Mouse (Mus musculus) heart, embryonic 15.5 days (tissue): Measurements from ENCODE around the gene Hist2h3c2. TPM values are rescaled to one million over a fixed set of nuclear protein-coding genes. Genes with fewer than 3 reads are reported as not detected.
"Not testable (repeated sequence)": the region's sequence is repeated elsewhere in the genome, so short reads cannot be mapped to it uniquely, and the experiment has no call there.

Source experiments
- ATAC-seq: fragments of 200-750 bp; cut with Nextera tagmentation; replicated peaks from 2 replicates; pipeline ENCODE4 v1.8.0; 2017; ENCODE audit warnings: low read depth, moderate TSS enrichment; ENCODE audit not compliant: insufficient number of reproducible peaks, insufficient read depth, low FRiP score
- H3K27ac ChIP-seq: fragments of 300-500 bp; sonication (generic); 2 replicates; pipeline ENCODE4 v1.5.1; 2015; ENCODE audit warnings: mild to moderate bottlenecking, inconsistent platforms
- H3K27me3 ChIP-seq: fragments of 300-500 bp; sonication (generic); 2 replicates; pipeline ENCODE4 v1.6.1; 2015; ENCODE audit warnings: inconsistent platforms
- H3K36me3 ChIP-seq: fragments of 300-500 bp; sonication (generic); 2 replicates; pipeline ENCODE4 v1.6.1; 2015; ENCODE audit warnings: mild to moderate bottlenecking, inconsistent platforms
- H3K4me1 ChIP-seq: fragments of 300-500 bp; sonication (generic); replicated peaks from 2 replicates; pipeline ENCODE4 v1.6.1; 2015; ENCODE audit warnings: inconsistent platforms
- H3K4me2 ChIP-seq: fragments of 300-500 bp; sonication (generic); 2 replicates; pipeline ENCODE4 v1.6.1; 2015; ENCODE audit warnings: inconsistent platforms, mild to moderate bottlenecking, moderate library complexity
- H3K4me3 ChIP-seq: fragments of 300-500 bp; sonication (generic); 2 replicates; pipeline ENCODE4 v1.5.1; 2015; ENCODE audit warnings: mild to moderate bottlenecking, inconsistent platforms
- H3K9ac ChIP-seq: fragments of 300-500 bp; sonication (generic); 2 replicates; pipeline ENCODE4 v1.6.1; 2015; ENCODE audit warnings: mild to moderate bottlenecking, inconsistent platforms
- H3K9me3 ChIP-seq: fragments of 300-500 bp; sonication (generic); replicated peaks from 2 replicates; pipeline ENCODE4 v1.6.1; 2016; ENCODE audit warnings: inconsistent platforms
- WGBS: fragments of 180-500 bp; shearing (Covaris S2); methylation state at CpG from one replicate; pipeline ENCODE4 v1.1.7; 2015; ENCODE audit warnings: mixed read lengths; 5-methylcytosine and 5-hydroxymethylcytosine counted together
- polyA plus RNA-seq: library from polyadenylated mRNA; unstranded; fragments of >200 nt; fragmentation: Nextera tagmentation; extraction: Ambion mirVana; gene quantifications from 2 replicates; pipeline ENCODE4 v1.2.1, GENCODE M21; 2015

The Hist2h3c2 gene
- polyA plus RNA-seq, 1 experiment from 2014 or later, result 5.1 TPM

- WGBS, result 76% methylated on average over 7 of the region's 7 CpGs
- Histone ChIP-seq H3K27me3 (no peaks in the 10 kb centered on the region), H3K9me3 (no peaks in the 10 kb centered on the region), H3K4me1 (peaks cover 35% of the 10 kb centered on the region), H3K4me2 (peak overlapping the region; percentile 73), H3K27ac (peak overlapping the region; percentile 96), H3K9ac (peak overlapping the region; percentile 66; the same call in 1 of the 2 replicates), H3K36me3 (no peaks in the 10 kb centered on the region), H3K4me3 (peak overlapping the region; percentile 50; the same call in 1 of the 2 replicates)
- no peak for ATAC-seq
Measured at GRCm38 (mm10) chr3:96243921-96244572, 5.1 kb upstream of the Hist2h3c2 start.

GRCm38 (mm10) chr3:96240799-96241197 lies 1.9 kb upstream of the Hist2h3c2 start:
- Histone ChIP-seq H3K9ac (peak overlapping the region; percentile 52), H3K4me2 (peak overlapping the region; percentile 56), H3K27me3 (no peaks in the 10 kb centered on the region), H3K9me3 (no peaks in the 10 kb centered on the region), H3K4me1 (peaks cover 35% of the 10 kb centered on the region), H3K36me3 (no peaks in the 10 kb centered on the region), H3K4me3 (no peak overlapping the region), H3K27ac (peak overlapping the region; percentile 87)
- no peak for ATAC-seq
- WGBS, result 80% methylated on average over 9 of the region's 9 CpGs

GRCm38 (mm10) chr3:96239949-96240798 lies 1.2 kb upstream of the Hist2h3c2 start, which contains the start of gene Hist2h2aa2:
Gene Hist2h2aa2 (minus strand): TSS chr3:96240276.
- ATAC-seq, result peak; percentile 85

GRCm38 (mm10) chr3:96237904-96238511 lies 919 bp downstream of the Hist2h3c2 start:
- WGBS, result under 1% methylated on average over 12 of the region's 12 CpGs
- ATAC-seq, result no peak
- peaks cover 19% of the 10 kb centered on the region for H3K4me1 ChIP-seq

More at GRCm38 (mm10) chr3:96239949-96240798, 1.2 kb upstream of the Hist2h3c2 start, which contains the start of gene Hist2h2aa2:
- not testable (repeated sequence) for H3K27me3 ChIP-seq, H3K9me3 ChIP-seq, H3K36me3 ChIP-seq
- H3K4me3 ChIP-seq, result peak within 1 kb of the TSS; percentile 44
- 3% methylated on average over 47 of the region's 85 CpGs for WGBS
- peaks cover 35% of the 10 kb centered on the region for H3K4me1 ChIP-seq
- peak within 1 kb of the TSS; percentile 52 for H3K9ac ChIP-seq
- H3K4me2 ChIP-seq, result peak within 1 kb of the TSS; percentile 56
- H3K27ac ChIP-seq, result peak within 1 kb of the TSS; percentile 87

GRCm38 (mm10) chr3:96237335-96237903 lies 1.5 kb downstream of the Hist2h3c2 start:
- peak overlapping the region; percentile 69 for H3K27ac ChIP-seq
- H3K4me1 ChIP-seq, result peaks cover 19% of the 10 kb centered on the region
- H3K9ac ChIP-seq, result peak overlapping the region; percentile 65
- H3K4me2 ChIP-seq, result peak overlapping the region; percentile 65
- no peaks in the 10 kb centered on the region for H3K27me3 ChIP-seq
- H3K4me3 ChIP-seq, result peak overlapping the region; percentile 55
- H3K36me3 ChIP-seq, result no peaks in the 10 kb centered on the region
- H3K9me3 ChIP-seq, result no peaks in the 10 kb centered on the region
- WGBS, result 21% methylated on average over 7 of the region's 7 CpGs
- ATAC-seq, result no peak

More at GRCm38 (mm10) chr3:96237904-96238511, 919 bp downstream of the Hist2h3c2 start:
- no peaks in the 10 kb centered on the region for H3K27me3 ChIP-seq
- H3K9me3 ChIP-seq, result no peaks in the 10 kb centered on the region
- peak overlapping the region; percentile 65 for H3K9ac ChIP-seq
- H3K27ac ChIP-seq, result peak overlapping the region; percentile 69
- H3K36me3 ChIP-seq, result no peaks in the 10 kb centered on the region
- peak overlapping the region; percentile 55 for H3K4me3 ChIP-seq
- peak overlapping the region; percentile 65 for H3K4me2 ChIP-seq

GRCm38 (mm10) chr3:96236834-96237334 lies 2.0 kb downstream of the Hist2h3c2 start:
- Histone ChIP-seq H3K4me1 (peaks cover 19% of the 10 kb centered on the region), H3K4me3 (peak overlapping the region; percentile 55), H3K9me3 (no peaks in the 10 kb centered on the region), H3K27me3 (no peaks in the 10 kb centered on the region), H3K4me2 (peak overlapping the region; percentile 65), H3K36me3 (no peaks in the 10 kb centered on the region), H3K9ac (peak overlapping the region; percentile 65; the same call in 1 of the 2 replicates), H3K27ac (peak overlapping the region; percentile 69)
- 79% methylated on average over 4 of the region's 4 CpGs for WGBS
- ATAC-seq, result no peak

- no peaks in the 10 kb centered on the region for H3K36me3 ChIP-seq
- ATAC-seq, result no peak
- no peak overlapping the region for H3K4me2 ChIP-seq
- no peaks in the 10 kb centered on the region for H3K27me3 ChIP-seq
- H3K27ac ChIP-seq, result no peak overlapping the region
- WGBS, result 51% methylated on average over 3 of the region's 3 CpGs
- H3K9me3 ChIP-seq, result no peaks in the 10 kb centered on the region
- H3K9ac ChIP-seq, result no peak overlapping the region
- H3K4me3 ChIP-seq, result no peak overlapping the region
- peaks cover 19% of the 10 kb centered on the region for H3K4me1 ChIP-seq
Measured at GRCm38 (mm10) chr3:96235836-96236235, 3.1 kb downstream of the Hist2h3c2 start.

- no peak overlapping the region for H3K4me3 ChIP-seq
- no peaks in the 10 kb centered on the region for H3K36me3 ChIP-seq
- H3K9me3 ChIP-seq, result no peaks in the 10 kb centered on the region
- H3K9ac ChIP-seq, result no peak overlapping the region
- peaks cover 16% of the 10 kb centered on the region for H3K4me1 ChIP-seq
- no peaks in the 10 kb centered on the region for H3K27me3 ChIP-seq
- no peak for ATAC-seq
- no peak overlapping the region for H3K4me2 ChIP-seq
- no peak overlapping the region for H3K27ac ChIP-seq
- 87% methylated on average over 2 of the region's 2 CpGs for WGBS
Measured at GRCm38 (mm10) chr3:96234914-96235313, 4.0 kb downstream of the Hist2h3c2 start.

GRCm38 (mm10) chr3:96231758-96232120 lies 7.2 kb downstream of the Hist2h3c2 start:
- H3K27ac ChIP-seq, result no peak overlapping the region
- no peak overlapping the region for H3K4me2 ChIP-seq
- peaks cover 1% of the 10 kb centered on the region for H3K4me1 ChIP-seq
- no peaks in the 10 kb centered on the region for H3K9me3 ChIP-seq
- H3K27me3 ChIP-seq, result no peaks in the 10 kb centered on the region
- no peak overlapping the region for H3K9ac ChIP-seq
- ATAC-seq, result no peak
- H3K4me3 ChIP-seq, result no peak overlapping the region
- no peaks in the 10 kb centered on the region for H3K36me3 ChIP-seq
- 41% methylated on average over 2 of the region's 2 CpGs for WGBS

- Histone ChIP-seq H3K9ac (no peak overlapping the region), H3K36me3 (no peaks in the 10 kb centered on the region), H3K9me3 (no peaks in the 10 kb centered on the region), H3K27ac (no peak overlapping the region), H3K4me2 (no peak overlapping the region), H3K27me3 (no peaks in the 10 kb centered on the region), H3K4me3 (no peak overlapping the region), H3K4me1 (0 out of 2 replicates have a peak, but pooled peaks cover 2% of the 10 kb centered on the region)
- no peak for ATAC-seq
- 61% methylated on average over 4 of the region's 4 CpGs for WGBS
Measured at GRCm38 (mm10) chr3:96230910-96231757, 7.8 kb downstream of the Hist2h3c2 start.
